Mouse (Mus musculus) ES-Bruce4 (cell line): ENCODE results near the gene Nudt5. TPM values are rescaled to one million over a fixed set of nuclear protein-coding genes. Genes with fewer than 3 reads are reported as not detected.

ENCODE experiments used
- H3K27ac ChIP-seq: 2 replicates; pipeline ENCODE4 v1.5.1; 2012; ENCODE audit warnings: low read length, inconsistent platforms; ENCODE audit not compliant: insufficient read depth
- H3K27me3 ChIP-seq: 2 replicates; pipeline ENCODE4 v1.6.1; 2012; ENCODE audit warnings: mild to moderate bottlenecking, low read length, inconsistent platforms; ENCODE audit not compliant: control insufficient read depth, poor library complexity, insufficient read depth, severe bottlenecking
- H3K36me3 ChIP-seq: 2 replicates; pipeline ENCODE4 v1.6.1; 2012; ENCODE audit warnings: inconsistent platforms, mild to moderate bottlenecking, low read length, moderate library complexity; ENCODE audit not compliant: control insufficient read depth, poor library complexity, insufficient read depth, severe bottlenecking
- H3K4me1 ChIP-seq: one replicate; pipeline ENCODE4 v1.8.1; 2011; ENCODE audit warnings: low read length; ENCODE audit not compliant: control insufficient read depth, insufficient read depth
- H3K4me3 ChIP-seq: 2 replicates; pipeline ENCODE4 v1.5.1; 2011; ENCODE audit warnings: low read depth, mild to moderate bottlenecking, low read length
- H3K9ac ChIP-seq: 2 replicates; pipeline ENCODE4 v1.6.1; 2012; ENCODE audit warnings: low read depth, mild to moderate bottlenecking, inconsistent platforms; ENCODE audit not compliant: poor library complexity, severe bottlenecking
- H3K9me3 ChIP-seq: replicated peaks from 2 replicates; pipeline ENCODE4 v1.6.1; 2012; ENCODE audit warnings: mild to moderate bottlenecking, low read length, inconsistent platforms; ENCODE audit not compliant: control insufficient read depth, poor library complexity, insufficient read depth, severe bottlenecking
- CTCF ChIP-seq: IDR thresholded peaks from one replicate; pipeline ENCODE4 v1.8.1; 2011; ENCODE audit warnings: low read depth, low read length
- EP300 ChIP-seq: IDR thresholded peaks from 2 replicates; pipeline ENCODE4 v1.6.1; 2011; ENCODE audit warnings: low read depth, low read length; ENCODE audit not compliant: insufficient read depth
- POLR2A ChIP-seq: IDR thresholded peaks from one replicate; pipeline ENCODE4 v1.8.1; 2011; ENCODE audit warnings: low read length; ENCODE audit not compliant: insufficient read depth
- polyA plus RNA-seq: library from polyadenylated mRNA; stranded (reverse); fragments of >200 nt; gene quantifications from 2 replicates; pipeline ENCODE4 v1.2.4, GENCODE M21; 2011; ENCODE audit warnings: low read depth; ENCODE audit not compliant: missing spikeins, insufficient read depth, insufficient read length

Gene Nudt5
- polyA plus RNA-seq, 1 experiment: 112 TPM

DNA sequence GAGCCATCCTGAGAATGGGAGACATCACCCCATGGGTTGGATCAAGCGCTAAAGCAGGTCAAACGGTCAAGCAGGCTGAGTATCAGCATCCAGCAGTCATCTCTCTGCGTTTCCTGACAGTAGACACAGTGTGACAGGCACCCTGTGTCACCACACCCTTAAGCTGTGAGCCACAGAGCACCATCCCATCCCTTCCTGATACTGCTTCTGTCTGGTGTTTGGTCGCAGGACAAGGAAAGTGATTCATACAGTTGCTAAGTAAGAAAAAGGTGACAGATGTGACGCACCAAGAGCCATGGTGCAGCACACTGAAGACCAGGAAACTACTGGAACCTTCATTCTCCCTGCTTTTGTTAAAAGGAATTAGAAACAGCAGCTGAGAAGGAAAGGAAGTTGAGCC lies 44.0 kb downstream of the Nudt5 start:
- no peak overlapping the region for H3K27ac ChIP-seq
- H3K9me3 ChIP-seq: no peaks in the 10 kb centered on the region
- H3K27me3 ChIP-seq: no peaks in the 10 kb centered on the region
- peaks cover 33% of the 10 kb centered on the region for H3K36me3 ChIP-seq
- no peak overlapping the region for H3K4me3 ChIP-seq
- no peak for TF ChIP-seq CTCF
- TF ChIP-seq POLR2A: no peak
- TF ChIP-seq EP300: no peak
- no peak overlapping the region for H3K9ac ChIP-seq
- no peaks in the 10 kb centered on the region for H3K4me1 ChIP-seq

GRCm38 (mm10) chr2:5889412-5889811 lies 44.6 kb downstream of the Nudt5 start:
- H3K36me3 ChIP-seq: peaks cover 32% of the 10 kb centered on the region
- TF ChIP-seq CTCF: no peak
- no peak for TF ChIP-seq POLR2A
- no peaks in the 10 kb centered on the region for H3K9me3 ChIP-seq
- no peak overlapping the region for H3K27ac ChIP-seq
- H3K4me1 ChIP-seq: no peaks in the 10 kb centered on the region
- H3K27me3 ChIP-seq: no peaks in the 10 kb centered on the region
- H3K9ac ChIP-seq: no peak overlapping the region
- H3K4me3 ChIP-seq: no peak overlapping the region

- TF ChIP-seq POLR2A (no peak), CTCF (no peak), EP300 (no peak)
- Histone ChIP-seq H3K4me1 (no peaks in the 10 kb centered on the region), H3K4me3 (peak overlapping the region; percentile 97), H3K9ac (peak overlapping the region; percentile 96), H3K9me3 (no peaks in the 10 kb centered on the region), H3K27ac (no peak overlapping the region), H3K36me3 (peaks cover 12% of the 10 kb centered on the region), H3K27me3 (no peaks in the 10 kb centered on the region)
Measured at GRCm38 (mm10) chr2:5894296-5894695, 49.5 kb downstream of the Nudt5 start.

DNA sequence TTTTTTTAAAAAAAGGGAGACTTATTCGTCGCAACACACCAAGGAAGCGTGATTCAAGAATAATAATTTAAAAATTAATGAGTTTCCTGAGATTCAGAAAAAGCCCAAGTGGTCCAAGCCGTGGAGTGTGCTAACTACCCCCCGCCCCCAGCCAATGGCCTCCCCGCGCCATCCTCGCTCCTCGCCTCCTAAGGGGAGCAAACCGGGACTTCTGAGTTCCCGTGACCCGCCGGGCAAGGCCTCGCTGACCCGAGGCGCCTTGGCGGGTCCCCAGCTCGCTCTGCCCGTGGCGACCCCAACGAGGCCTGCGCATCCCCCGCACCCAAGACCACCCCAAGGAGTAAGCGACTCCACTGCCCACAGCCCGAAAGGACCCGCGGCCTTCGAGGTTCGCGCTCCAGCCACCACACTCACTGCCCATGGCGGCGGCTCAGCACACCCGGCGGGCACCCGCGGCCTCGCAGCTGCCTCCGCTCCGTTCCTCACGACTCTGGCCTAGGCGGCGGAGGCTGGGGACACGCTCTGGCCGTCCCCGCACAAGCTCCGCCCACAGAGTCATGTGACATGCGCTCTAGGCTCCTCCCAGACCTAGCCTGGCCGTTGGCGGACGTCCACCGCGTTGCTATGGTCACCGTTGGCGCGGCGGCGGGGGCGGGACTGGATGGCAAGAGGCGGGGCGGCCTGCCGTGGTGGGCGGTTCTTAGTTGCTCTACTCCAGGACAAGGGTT lies 50.2 kb downstream of the Nudt5 start, which contains the start of gene Sec61a2:
Gene Sec61a2, minus strand, starts transcription at position 590 of the 728 bp plus-strand sequence.
- H3K4me1 ChIP-seq: no peaks in the 10 kb centered on the region
- H3K36me3 ChIP-seq: peaks cover 12% of the 10 kb centered on the region
- peak within 1 kb of the TSS; percentile 97 for H3K4me3 ChIP-seq
- TF ChIP-seq POLR2A (peak; percentile 95), EP300 (no peak)
- peak within 1 kb of the TSS; percentile 96 for H3K9ac ChIP-seq
- H3K27me3 ChIP-seq: no peaks in the 10 kb centered on the region
- H3K27ac ChIP-seq: peak within 1 kb of the TSS; percentile 28; the same call in 1 of the 2 replicates
- H3K9me3 ChIP-seq: no peaks in the 10 kb centered on the region

GRCm38 (mm10) chr2:5900145-5900544 lies 55.3 kb downstream of the Nudt5 start:
- Histone ChIP-seq H3K27ac (no peak overlapping the region), H3K9me3 (no peaks in the 10 kb centered on the region)

DNA sequence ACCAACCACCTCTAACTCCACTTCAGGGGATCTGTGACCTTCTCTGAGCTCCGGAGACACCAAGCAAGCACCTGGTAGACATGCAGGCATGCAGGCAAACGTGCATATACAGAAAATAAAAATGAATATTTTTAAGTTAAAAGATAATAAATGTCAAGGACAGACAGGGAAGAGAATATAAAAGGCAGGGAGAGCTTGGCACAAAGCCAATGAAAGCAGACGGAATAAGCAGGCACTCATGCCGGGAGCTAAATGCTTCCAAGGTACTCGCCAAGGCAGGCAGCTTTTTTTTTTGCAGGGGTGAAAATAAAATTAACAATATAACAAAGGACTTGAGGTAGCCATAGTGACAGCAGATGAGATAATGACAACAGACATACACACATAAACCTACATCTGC lies 61.3 kb downstream of the Nudt5 start:
- no peak overlapping the region for H3K9ac ChIP-seq
- no peaks in the 10 kb centered on the region for H3K27me3 ChIP-seq
- no peaks in the 10 kb centered on the region for H3K4me1 ChIP-seq
- TF ChIP-seq EP300: no peak
- TF ChIP-seq CTCF: no peak
- no peak for TF ChIP-seq POLR2A
- H3K9me3 ChIP-seq: no peaks in the 10 kb centered on the region
- no peak overlapping the region for H3K4me3 ChIP-seq
- no peak overlapping the region for H3K27ac ChIP-seq
- H3K36me3 ChIP-seq: peaks cover 10% of the 10 kb centered on the region

More at GRCm38 (mm10) chr2:5900145-5900544, 55.3 kb downstream of the Nudt5 start:
- Histone ChIP-seq H3K4me3 (no peak overlapping the region), H3K27me3 (no peaks in the 10 kb centered on the region), H3K4me1 (no peaks in the 10 kb centered on the region), H3K36me3 (peaks cover 8% of the 10 kb centered on the region), H3K9ac (no peak overlapping the region)
- no peak for TF ChIP-seq EP300
- no peak for TF ChIP-seq POLR2A
- peak; percentile 76 for TF ChIP-seq CTCF
